Mouse (Mus musculus) ES-E14 (cell line): ENCODE data around the gene Vdac1. TPM values are rescaled to one million over a fixed set of nuclear protein-coding genes. Genes with fewer than 3 reads are reported as not detected.

Experiments used
- DNase-seq: peaks from one replicate; pipeline ENCODE4 v3.0.0-alpha.2; 2013; ENCODE audit warnings: low read depth, low spot score
- H3K27ac ChIP-seq: 2 replicates; pipeline ENCODE4 v1.5.1; 2012; ENCODE audit warnings: low read depth, mild to moderate bottlenecking, low read length, moderate library complexity, mixed read lengths; ENCODE audit not compliant: poor library complexity, insufficient read depth, severe bottlenecking
- H3K36me3 ChIP-seq: 2 replicates; pipeline ENCODE4 v1.6.1; 2012; ENCODE audit warnings: mild to moderate bottlenecking, low read length, moderate library complexity, mixed read lengths; ENCODE audit not compliant: control insufficient read depth, poor library complexity, insufficient read depth, severe bottlenecking
- H3K4me1 ChIP-seq, 2 experiments: fragments of 150-350 bp in 1 of 2; sonication (generic) in 1 of 2; 2 replicates each; pipeline ENCODE4 v1.6.1; 2012; ENCODE audit warnings: low read length in 2 of 2, mild to moderate bottlenecking in 1 of 2, mixed read lengths in 1 of 2; ENCODE audit not compliant: control insufficient read depth in 2 of 2, insufficient read depth in 2 of 2, poor library complexity in 1 of 2
- H3K4me3 ChIP-seq, 2 experiments: fragments of 150-350 bp in 1 of 2; sonication (generic) in 1 of 2; 2 replicates each; pipeline ENCODE4 v1.5.1; 2012; ENCODE audit warnings: low read length in 2 of 2, low read depth in 1 of 2, mild to moderate bottlenecking in 1 of 2, mixed read lengths in 1 of 2; ENCODE audit not compliant: insufficient read depth in 1 of 2, poor library complexity in 1 of 2, severe bottlenecking in 1 of 2
- H3K9ac ChIP-seq: 2 replicates; pipeline ENCODE4 v1.6.1; 2012; ENCODE audit warnings: low read depth, mild to moderate bottlenecking, low read length, mixed read lengths; ENCODE audit not compliant: poor library complexity, insufficient read depth, severe bottlenecking
- H3K9me3 ChIP-seq: fragments of 150-350 bp; sonication (generic); 2 replicates; pipeline ENCODE4 v1.6.1; 2012; ENCODE audit warnings: low read depth, mild to moderate bottlenecking, low read length; ENCODE audit not compliant: control insufficient read depth, insufficient read depth
- CHD2 ChIP-seq: IDR thresholded peaks from 2 replicates; pipeline ENCODE4 v1.6.1; 2014; ENCODE audit warnings: mild to moderate bottlenecking, low read depth, low read length, inconsistent platforms
- HCFC1 ChIP-seq: IDR thresholded peaks from 2 replicates; pipeline ENCODE4 v1.6.1; 2012; ENCODE audit warnings: low read length, inconsistent platforms, borderline replicate concordance; ENCODE audit not compliant: insufficient read depth
- MAFK ChIP-seq: IDR thresholded peaks from 2 replicates; pipeline ENCODE4 v1.6.1; 2014; ENCODE audit warnings: mild to moderate bottlenecking, low read depth, low read length, inconsistent platforms; ENCODE audit not compliant: insufficient read depth
- ZC3H11A ChIP-seq: IDR thresholded peaks from 2 replicates; pipeline ENCODE4 v1.6.1; 2012; ENCODE audit warnings: low read depth, mild to moderate bottlenecking, inconsistent platforms, low read length, borderline replicate concordance
- ZNF384 ChIP-seq: IDR thresholded peaks from 2 replicates; pipeline ENCODE4 v1.6.1; 2012; ENCODE audit warnings: low read depth, low read length, inconsistent platforms
- in situ Hi-C, 2 experiments: fragments of 600-800 bp; cut with MboI; formaldehyde crosslinking; loops; one replicate each; pipeline ENCODE4 v1.15.1; 2025; ENCODE audit warnings: low sequenced_read_pairs in 2 of 2, inconsistent platforms in 1 of 2; ENCODE audit not compliant: unreplicated experiment in 2 of 2
- total RNA-seq: library from RNA; depleted of rRNA; stranded (reverse); fragments of 300-350 nt; gene quantifications from 2 replicates; pipeline ENCODE4 v1.2.3, GENCODE M21; 2012

Gene Vdac1
- total RNA-seq, 1 experiment: 268 TPM

GRCm38 (mm10) chr11:52332421-52333118 lies 28.1 kb upstream of the Vdac1 start:
- Histone ChIP-seq H3K27ac (no peak overlapping the region), H3K9ac (no peak overlapping the region), H3K36me3 (no peaks in the 10 kb centered on the region), H3K4me1 (peaks cover 2 to 5% of the 10 kb centered on the region in 2 experiments; a peak in 2 of 4 replicates), H3K9me3 (no peaks in the 10 kb centered on the region), H3K4me3 (no peak overlapping the region)
- TF ChIP-seq HCFC1 (no peak), ZNF384 (no peak), MAFK (no peak), ZC3H11A (no peak), CHD2 (no peak)
- in situ Hi-C loops: no loop called here
- DNase-seq: no peak

GRCm38 (mm10) chr11:52333616-52334015 lies 27.0 kb upstream of the Vdac1 start:
- in situ Hi-C loops: no loop called here
- no peaks in the 10 kb centered on the region for H3K36me3 ChIP-seq

GRCm38 (mm10) chr11:52335263-52335662 lies 25.4 kb upstream of the Vdac1 start:
- in situ Hi-C loops: no loop called here
- TF ChIP-seq CHD2 (no peak), ZNF384 (no peak), ZC3H11A (no peak), MAFK (no peak), HCFC1 (no peak)

More at GRCm38 (mm10) chr11:52333616-52334015, 27.0 kb upstream of the Vdac1 start:
- peaks cover 3 to 5% of the 10 kb centered on the region in 2 experiments; a peak in 2 of 4 replicates for H3K4me1 ChIP-seq
- no peaks in the 10 kb centered on the region for H3K9me3 ChIP-seq
- TF ChIP-seq CHD2: no peak
- TF ChIP-seq HCFC1: no peak
- TF ChIP-seq ZNF384: no peak
- TF ChIP-seq MAFK: no peak
- TF ChIP-seq ZC3H11A: no peak
- H3K9ac ChIP-seq: no peak overlapping the region
- no peak overlapping the region for H3K27ac ChIP-seq
- H3K4me3 ChIP-seq: no peak overlapping the region
- DNase-seq: no peak

GRCm38 (mm10) chr11:52335924-52336323 lies 24.7 kb upstream of the Vdac1 start:
- H3K27ac ChIP-seq: no peak overlapping the region
- TF ChIP-seq ZNF384 (no peak), MAFK (no peak), HCFC1 (no peak), CHD2 (no peak), ZC3H11A (no peak)
- in situ Hi-C loops: no loop called here
- H3K9me3 ChIP-seq: no peaks in the 10 kb centered on the region
- H3K36me3 ChIP-seq: no peaks in the 10 kb centered on the region
- peaks cover 10 to 17% of the 10 kb centered on the region in 2 experiments; a peak in 3 of 4 replicates for H3K4me1 ChIP-seq
- no peak overlapping the region for H3K9ac ChIP-seq
- no peak for DNase-seq
- H3K4me3 ChIP-seq: no peak overlapping the region

More at GRCm38 (mm10) chr11:52335263-52335662, 25.4 kb upstream of the Vdac1 start:
- H3K9me3 ChIP-seq: no peaks in the 10 kb centered on the region
- H3K4me1 ChIP-seq: peaks cover 5 to 10% of the 10 kb centered on the region in 2 experiments; a peak in 2 of 4 replicates
- H3K36me3 ChIP-seq: no peaks in the 10 kb centered on the region
- no peak overlapping the region for H3K27ac ChIP-seq
- DNase-seq: no peak
- H3K4me3 ChIP-seq: no peak overlapping the region
- H3K9ac ChIP-seq: no peak overlapping the region
